Comparison of ENCODE assay signal across 22 mouse cellular contexts in the genomic region with DNA sequence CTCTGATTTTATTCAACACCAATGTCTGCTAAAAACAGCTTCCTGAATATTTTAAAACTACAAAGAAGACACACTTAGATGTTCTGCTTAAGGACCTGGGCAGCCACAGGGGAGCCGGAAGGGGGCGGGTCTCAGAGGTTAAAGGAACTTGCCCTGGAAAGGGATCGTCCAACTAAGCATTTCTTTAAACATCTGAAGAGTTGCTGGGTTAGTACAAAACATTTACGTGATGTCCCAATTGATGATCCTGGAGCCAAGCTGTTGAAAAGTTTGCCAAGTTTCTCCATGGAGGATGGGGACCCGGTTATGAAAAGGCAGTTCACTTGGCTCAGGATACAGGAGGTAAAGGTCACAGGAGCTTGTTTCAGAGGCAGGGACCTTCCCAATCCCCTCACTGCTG. TPM values are rescaled to one million over a fixed set of nuclear protein-coding genes. Genes with fewer than 3 reads are reported as not detected.
DNase-seq lines count a peak whose midpoint lies in the region; ATAC-seq and TF ChIP-seq lines count a peak whose summit lies in the region.
"Had no signal": no experiment of that assay in that cellular context is flagged by ENCODE, and none has a peak within 500 bp of the region (broad histone marks: within the 10 kb centered on the region; RNA-seq: fewer than 3 reads in every experiment).

No protein-coding gene starts in this region.

- no peak overlapping the region for H3K4me2 ChIP-seq in kidney, embryonic 16.5 days (replicated peaks; ENCODE audit: low read depth, low read length)
- H3K4me2 ChIP-seq in liver, embryonic 11.5 days, result no peak overlapping the region
- H3K4me2 ChIP-seq: embryonic facial prominence, embryonic 12.5 days; hindbrain, embryonic 12.5 days; limb, embryonic 15.5 days; midbrain, embryonic 15.5 days had no signal

- H3K79me2 ChIP-seq in liver, adult 2 months (ENCODE audit: control insufficient read depth, insufficient read depth, low read length), result no peaks in the 10 kb centered on the region

- no peaks in the 10 kb centered on the region for H3K36me3 ChIP-seq in kidney, embryonic 16.5 days (ENCODE audit: insufficient read depth, low read length)
- H3K36me3 ChIP-seq in liver, adult 2 months (ENCODE audit: control insufficient read depth, insufficient read depth, low read length), result no peaks in the 10 kb centered on the region
- H3K36me3 ChIP-seq in liver, embryonic 11.5 days (ENCODE audit: control insufficient read depth, insufficient read depth, low read length), result no peaks in the 10 kb centered on the region
- H3K36me3 ChIP-seq: embryonic facial prominence, embryonic 12.5 days; hindbrain, embryonic 12.5 days; limb, embryonic 15.5 days; midbrain, embryonic 15.5 days had no signal

- 76% methylated on average over 5 of the region's 5 CpGs for WGBS in kidney, embryonic 16.5 days
- WGBS in liver, adult 2 months, result 56% methylated on average over 5 of the region's 5 CpGs
- WGBS in liver, embryonic 11.5 days, result 81% methylated on average over 5 of the region's 5 CpGs

- no peak overlapping the region for H3K27ac ChIP-seq in kidney, embryonic 16.5 days (ENCODE audit: low read length)
- no peak overlapping the region for H3K27ac ChIP-seq in liver, adult 2 months (replicated peaks; ENCODE audit: insufficient read depth, low read depth, low read length)
- no peak overlapping the region for H3K27ac ChIP-seq in liver, embryonic 11.5 days (ENCODE audit: low read depth, low read length)
- H3K27ac ChIP-seq: embryonic facial prominence, embryonic 12.5 days; hindbrain, embryonic 12.5 days; midbrain, embryonic 15.5 days had no signal

- no peak for TF ChIP-seq POLR2A in liver, adult 2 months (IDR thresholded peaks at IDR 0.05; ENCODE audit: extremely low read depth, insufficient read depth, low read length)

- no peak overlapping the region for H3K4me3 ChIP-seq in kidney, embryonic 16.5 days (ENCODE audit: low read length)
- H3K4me3 ChIP-seq in liver, adult 2 months (ENCODE audit: insufficient read depth, low read depth, low read length), result no peak overlapping the region
- H3K4me3 ChIP-seq in liver, embryonic 11.5 days (ENCODE audit: low read depth, low read length), result no peak overlapping the region
- H3K4me3 ChIP-seq: embryonic facial prominence, embryonic 12.5 days; hindbrain, embryonic 12.5 days; limb, embryonic 15.5 days; megakaryocyte, embryonic 14.5 days; midbrain, embryonic 15.5 days; myocyte had no signal

- no peak overlapping the region for H3K9ac ChIP-seq in kidney, embryonic 16.5 days (replicated peaks; ENCODE audit: low read length)
- no peak overlapping the region for H3K9ac ChIP-seq in liver, adult 2 months (ENCODE audit: low read depth, low read length)
- H3K9ac ChIP-seq in liver, embryonic 11.5 days (ENCODE audit: low read depth, low read length), result no peak overlapping the region
- H3K9ac ChIP-seq: embryonic facial prominence, embryonic 12.5 days; hindbrain, embryonic 12.5 days; limb, embryonic 15.5 days; liver, postnatal 0 days; midbrain, embryonic 15.5 days had no signal

- no peaks in the 10 kb centered on the region for H3K27me3 ChIP-seq in kidney, embryonic 16.5 days (ENCODE audit: insufficient read depth, low read length)
- H3K27me3 ChIP-seq in liver, adult 2 months (ENCODE audit: control insufficient read depth, insufficient read depth, low read length), result no peaks in the 10 kb centered on the region
- no peaks in the 10 kb centered on the region for H3K27me3 ChIP-seq in liver, embryonic 11.5 days (replicated peaks; ENCODE audit: control insufficient read depth, insufficient read depth, low read length)
- H3K27me3 ChIP-seq: embryonic facial prominence, embryonic 12.5 days; hindbrain, embryonic 12.5 days; limb, embryonic 15.5 days; megakaryocyte, embryonic 14.5 days; midbrain, embryonic 15.5 days; Patski had no signal

- TF ChIP-seq CTCF in liver, adult 2 months (IDR thresholded peaks at IDR 0.05; ENCODE audit: low read depth, low read length), result no peak

- no peaks in the 10 kb centered on the region for H3K9me3 ChIP-seq in kidney, embryonic 16.5 days (ENCODE audit: low read length)
- H3K9me3 ChIP-seq in liver, embryonic 11.5 days (ENCODE audit: control insufficient read depth, low read length), result no peaks in the 10 kb centered on the region
- H3K9me3 ChIP-seq: embryonic facial prominence, embryonic 12.5 days; hindbrain, embryonic 12.5 days; limb, embryonic 15.5 days; midbrain, embryonic 15.5 days had no signal

- H3K4me1 ChIP-seq in kidney, embryonic 16.5 days (ENCODE audit: insufficient read depth, low read length), result no peaks in the 10 kb centered on the region
- no peaks in the 10 kb centered on the region for H3K4me1 ChIP-seq in liver, adult 2 months (ENCODE audit: control insufficient read depth, insufficient read depth, low read length)
- H3K4me1 ChIP-seq in liver, embryonic 11.5 days (replicated peaks; ENCODE audit: control insufficient read depth, insufficient read depth, low read length), result no peaks in the 10 kb centered on the region
- H3K4me1 ChIP-seq: embryonic facial prominence, embryonic 12.5 days; hindbrain, embryonic 12.5 days; limb, embryonic 15.5 days; megakaryocyte, embryonic 14.5 days; midbrain, embryonic 15.5 days had no signal

- peak; percentile 49 for DNase-seq in adrenal gland, postnatal 10 days
- no peak for DNase-seq in adrenal gland, adult 18-20 months (ENCODE audit: low spot score in 2 of 2)
- peak; percentile 40 for DNase-seq in kidney, adult 11 months
- DNase-seq in liver, adult 2 months (ENCODE audit: extremely low read depth, low read depth, low spot score), result peak; percentile 43
- DNase-seq in liver, embryonic 11.5 days (ENCODE audit: low spot score), result no peak
- DNase-seq: cerebellum, adult 9-11 months; liver, postnatal 0 days; lung, postnatal 10 days; spleen, adult 18-20 months; thymus, postnatal 25 days had no signal

- no peak for ATAC-seq in kidney, embryonic 16.5 days (ENCODE audit: low FRiP score, low TSS enrichment)
- no peak for ATAC-seq in liver, embryonic 11.5 days (replicated peaks; ENCODE audit: low FRiP score)
- ATAC-seq in erythroblast, adult 5-6 weeks (replicated peaks; ENCODE audit: low FRiP score, poor library complexity, severe bottlenecking), result no peak
- ATAC-seq: activated CD4-positive, CD25-positive, alpha-beta regulatory T cell, adult 4 months; CD4-positive, CD25-positive, alpha-beta regulatory T cell, adult 4 months; forebrain, embryonic 16.5 days; liver, postnatal 0 days; midbrain, embryonic 15.5 days; Patski had no signal

RNA-seq across cellular contexts. Expression of a gene that starts 48.5 kb away (rescaled TPM):
- total RNA-seq in adrenal gland, postnatal 10 days (2021), result 10 to 100 TPM; 38.8 to 58.3 TPM
- 10 to 100 TPM; 70.7 to 72.0 TPM for total RNA-seq in adrenal gland, adult 18-20 months (2021)
- 19.9 and 23.5 TPM in 2 replicates for polyA plus RNA-seq in kidney, embryonic 16.5 days (2015; fragmentation: Nextera tagmentation; extraction: Ambion mirVana)
- total RNA-seq in liver, adult 2 months (2014; rRNA removed), result 5.3 TPM in 2 replicates
- 0.58 and 0.83 TPM in 2 replicates for polyA plus RNA-seq in liver, adult 2 months (2012; rRNA removed)
- 10.1 and 11.6 TPM in 2 replicates for polyA plus RNA-seq in liver, embryonic 11.5 days (2014; fragmentation: Nextera tagmentation; extraction: Ambion mirVana)
- total RNA-seq in erythroblast, adult 5-6 weeks (2015; ENCODE audit: low replicate concordance), result 1.9 and 5.2 TPM in 2 replicates
- total RNA-seq in erythroblast, adult 5-6 weeks (2017; ENCODE audit: low replicate concordance), result 0.42 and 2.1 TPM in 2 replicates

Comparison
In these comparisons a context has a peak if more than half of its experiments do, and no peak if none do; other contexts are left out.
1. DNase-seq: peak in adrenal gland, postnatal 10 days (single experiment), kidney, adult 11 months (single experiment) and liver, adult 2 months (single experiment); none in adrenal gland, adult 18-20 months (0 of 2) and liver, embryonic 11.5 days (single experiment).